Mouse (Mus musculus): ENCODE measurements around the gene Rap1gds1. TPM values are rescaled to one million over a fixed set of nuclear protein-coding genes. Genes with fewer than 3 reads are reported as not detected.
A peak's percentile ranks its signal among the peaks of the same experiment; 100 is the strongest.

Rap1gds1 gene
- polyA plus RNA-seq, 1 experiment, result 18.0 TPM

- Histone ChIP-seq H3K4me3 (replicated peaks; ENCODE audit: control insufficient read depth, low read depth, low read length) (no peak overlapping the region), H3K27ac (ENCODE audit: control insufficient read depth, insufficient read depth, low read depth, low read length, poor library complexity) (no peak overlapping the region), H3K4me1 (ENCODE audit: control insufficient read depth, insufficient read depth, low read length) (no peaks in the 10 kb centered on the region)
- WGBS, result 88% methylated on average over 4 of the region's 4 CpGs
- TF ChIP-seq CTCF (IDR thresholded peaks at IDR 0.05; ENCODE audit: control insufficient read depth, insufficient read depth, low read length) (no peak), POLR2A (IDR thresholded peaks at IDR 0.05; ENCODE audit: borderline replicate concordance, control insufficient read depth, low read depth, low read length) (no peak)
Observed at GRCm38 (mm10) chr3:138918241-138918640, 156.8 kb downstream of the Rap1gds1 start.

- TF ChIP-seq POLR2A (IDR thresholded peaks at IDR 0.05; ENCODE audit: borderline replicate concordance, control insufficient read depth, low read depth, low read length) (no peak), CTCF (IDR thresholded peaks at IDR 0.05; ENCODE audit: control insufficient read depth, insufficient read depth, low read length) (no peak)
- H3K27ac ChIP-seq (ENCODE audit: control insufficient read depth, insufficient read depth, low read depth, low read length, poor library complexity), result no peak overlapping the region
- 77% methylated on average over 4 of the region's 4 CpGs for WGBS
Observed at GRCm38 (mm10) chr3:138917016-138917415, 158.0 kb downstream of the Rap1gds1 start.

GRCm38 (mm10) chr3:138916591-138916990, 158.4 kb downstream of the Rap1gds1 start:
- H3K4me3 ChIP-seq (replicated peaks; ENCODE audit: control insufficient read depth, low read depth, low read length), result no peak overlapping the region
- H3K27ac ChIP-seq (ENCODE audit: control insufficient read depth, insufficient read depth, low read depth, low read length, poor library complexity), result no peak overlapping the region
- TF ChIP-seq POLR2A (IDR thresholded peaks at IDR 0.05; ENCODE audit: borderline replicate concordance, control insufficient read depth, low read depth, low read length) (no peak), CTCF (IDR thresholded peaks at IDR 0.05; ENCODE audit: control insufficient read depth, insufficient read depth, low read length) (no peak)
- WGBS, result 79% methylated on average over 4 of the region's 4 CpGs
- H3K4me1 ChIP-seq (ENCODE audit: control insufficient read depth, insufficient read depth, low read length), result no peaks in the 10 kb centered on the region

More at GRCm38 (mm10) chr3:138917016-138917415, 158.0 kb downstream of the Rap1gds1 start:
- Histone ChIP-seq H3K4me1 (ENCODE audit: control insufficient read depth, insufficient read depth, low read length) (no peaks in the 10 kb centered on the region), H3K4me3 (replicated peaks; ENCODE audit: control insufficient read depth, low read depth, low read length) (no peak overlapping the region)

DNA sequence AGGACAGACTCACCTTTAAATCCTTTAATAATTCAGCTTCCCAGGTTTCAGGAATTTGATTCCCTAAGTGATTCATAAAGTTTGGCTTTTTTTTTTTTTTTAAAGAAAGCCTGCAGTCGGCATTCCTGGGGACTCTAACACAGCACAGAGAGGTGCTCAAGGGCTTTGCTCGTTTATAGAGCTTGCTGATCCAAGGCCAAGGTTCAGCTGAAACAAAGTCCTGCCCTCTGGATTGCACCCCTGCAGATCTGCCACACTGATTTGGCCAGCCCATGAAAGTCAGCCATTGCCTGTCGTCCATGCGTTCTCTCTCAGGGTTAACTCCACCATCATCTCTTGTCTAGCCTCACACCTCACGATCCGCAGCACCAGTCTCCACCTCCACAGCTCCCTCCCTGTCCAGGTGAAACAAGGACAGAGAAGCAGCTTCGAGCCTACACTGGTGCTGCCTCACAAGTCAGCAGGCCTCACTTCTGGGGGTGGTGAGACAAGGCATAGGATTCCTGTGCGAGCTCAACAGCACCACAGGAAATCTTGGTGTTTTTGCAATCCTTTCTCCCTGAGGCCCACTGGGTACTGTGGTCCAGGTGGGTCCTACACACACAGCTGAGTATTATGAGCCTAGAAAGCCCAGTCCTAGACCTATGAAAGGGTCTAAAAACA, 160.2 kb downstream of the Rap1gds1 start:
- TF ChIP-seq POLR2A (IDR thresholded peaks at IDR 0.05; ENCODE audit: borderline replicate concordance, control insufficient read depth, low read depth, low read length), result no peak
- no peak for TF ChIP-seq CTCF (IDR thresholded peaks at IDR 0.05; ENCODE audit: control insufficient read depth, insufficient read depth, low read length)
- Histone ChIP-seq H3K4me1 (ENCODE audit: control insufficient read depth, insufficient read depth, low read length) (no peaks in the 10 kb centered on the region), H3K27ac (ENCODE audit: control insufficient read depth, insufficient read depth, low read depth, low read length, poor library complexity) (no peak overlapping the region), H3K4me3 (replicated peaks; ENCODE audit: control insufficient read depth, low read depth, low read length) (no peak overlapping the region)
- WGBS, result 68% methylated on average over 8 of the region's 8 CpGs

GRCm38 (mm10) chr3:138912504-138912903, 162.5 kb downstream of the Rap1gds1 start:
- no peaks in the 10 kb centered on the region for H3K4me1 ChIP-seq (ENCODE audit: control insufficient read depth, insufficient read depth, low read length)
- H3K4me3 ChIP-seq (replicated peaks; ENCODE audit: control insufficient read depth, low read depth, low read length), result no peak overlapping the region
- 66% methylated on average over 8 of the region's 8 CpGs for WGBS
- no peak for TF ChIP-seq CTCF (IDR thresholded peaks at IDR 0.05; ENCODE audit: control insufficient read depth, insufficient read depth, low read length)
- TF ChIP-seq POLR2A (IDR thresholded peaks at IDR 0.05; ENCODE audit: borderline replicate concordance, control insufficient read depth, low read depth, low read length), result no peak
- H3K27ac ChIP-seq (ENCODE audit: control insufficient read depth, insufficient read depth, low read depth, low read length, poor library complexity), result no peak overlapping the region

- WGBS, result 59% methylated on average over 2 of the region's 2 CpGs
- no peaks in the 10 kb centered on the region for H3K4me1 ChIP-seq (ENCODE audit: control insufficient read depth, insufficient read depth, low read length)
- no peak overlapping the region for H3K4me3 ChIP-seq (replicated peaks; ENCODE audit: control insufficient read depth, low read depth, low read length)
- TF ChIP-seq POLR2A (IDR thresholded peaks at IDR 0.05; ENCODE audit: borderline replicate concordance, control insufficient read depth, low read depth, low read length) (no peak), CTCF (IDR thresholded peaks at IDR 0.05; ENCODE audit: control insufficient read depth, insufficient read depth, low read length) (no peak)
- no peak overlapping the region for H3K27ac ChIP-seq (ENCODE audit: control insufficient read depth, insufficient read depth, low read depth, low read length, poor library complexity)
Observed at GRCm38 (mm10) chr3:138909313-138909712, 165.7 kb downstream of the Rap1gds1 start.

DNA sequence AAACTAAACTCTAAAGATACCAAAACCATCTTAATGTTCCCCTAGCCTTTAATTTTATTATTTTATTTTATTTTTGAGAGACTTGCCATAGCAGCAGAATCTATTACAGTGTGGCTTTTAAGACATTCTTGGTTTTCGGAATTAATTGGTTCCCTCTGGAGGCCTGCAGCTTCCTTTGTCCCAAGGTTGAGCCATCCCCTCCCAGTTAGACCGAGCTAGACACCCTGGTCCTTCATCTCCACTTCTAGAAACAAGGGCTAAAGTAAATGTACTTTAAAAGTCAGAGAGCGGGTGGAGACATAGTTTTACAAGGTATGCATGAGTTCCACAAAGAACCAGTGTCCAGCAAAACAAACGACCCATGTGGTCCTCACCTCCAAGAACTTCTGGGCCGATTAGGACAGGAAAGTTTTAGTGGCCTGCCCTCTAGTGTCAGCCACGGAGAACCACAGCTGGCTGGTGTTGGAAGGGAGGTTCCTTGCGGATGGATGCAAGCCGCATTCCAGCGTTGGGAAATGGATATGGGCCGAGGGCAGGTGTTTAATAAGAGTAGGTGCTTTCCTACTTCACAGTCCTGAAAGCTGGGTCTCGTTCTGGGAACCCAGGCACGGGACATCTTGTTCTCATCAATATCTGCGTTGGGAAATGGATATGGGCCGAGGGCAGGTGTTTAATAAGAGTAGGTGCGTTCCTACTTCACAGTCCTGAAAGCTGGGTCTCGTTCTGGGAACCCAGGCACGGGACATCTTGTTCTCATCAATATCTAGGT, 168.7 kb downstream of the Rap1gds1 start:
- Histone ChIP-seq H3K4me3 (replicated peaks; ENCODE audit: control insufficient read depth, low read depth, low read length) (no peak overlapping the region), H3K27ac (ENCODE audit: control insufficient read depth, insufficient read depth, low read depth, low read length, poor library complexity) (no peak overlapping the region), H3K4me1 (ENCODE audit: control insufficient read depth, insufficient read depth, low read length) (no peaks in the 10 kb centered on the region)
- TF ChIP-seq POLR2A (IDR thresholded peaks at IDR 0.05; ENCODE audit: borderline replicate concordance, control insufficient read depth, low read depth, low read length) (no peak), CTCF (IDR thresholded peaks at IDR 0.05; ENCODE audit: control insufficient read depth, insufficient read depth, low read length) (peak; percentile 74)
- WGBS, result 40% methylated on average over 17 of the region's 17 CpGs

GRCm38 (mm10) chr3:138905678-138906077, 169.3 kb downstream of the Rap1gds1 start:
- TF ChIP-seq POLR2A (IDR thresholded peaks at IDR 0.05; ENCODE audit: borderline replicate concordance, control insufficient read depth, low read depth, low read length) (no peak), CTCF (IDR thresholded peaks at IDR 0.05; ENCODE audit: control insufficient read depth, insufficient read depth, low read length) (no peak)
- 87% methylated on average over 7 of the region's 7 CpGs for WGBS
- no peaks in the 10 kb centered on the region for H3K4me1 ChIP-seq (ENCODE audit: control insufficient read depth, insufficient read depth, low read length)
- H3K27ac ChIP-seq (ENCODE audit: control insufficient read depth, insufficient read depth, low read depth, low read length, poor library complexity), result no peak overlapping the region
- H3K4me3 ChIP-seq (replicated peaks; ENCODE audit: control insufficient read depth, low read depth, low read length), result no peak overlapping the region

Measured in bone marrow, adult 2 months (tissue).